9 mouse cellular contexts compared by ENCODE assay signal in genomic region chr8:113873446-113874120, GRCm38 (mm10). TPM values are rescaled to one million over a fixed set of nuclear protein-coding genes. Genes with fewer than 3 reads are reported as not detected.
DNase-seq lines count a peak whose midpoint lies in the region; ATAC-seq and TF ChIP-seq lines count a peak whose summit lies in the region.
"Had no signal": no experiment of that assay in that cellular context is flagged by ENCODE, and none has a peak within 500 bp of the region (broad histone marks: within the 10 kb centered on the region; RNA-seq: fewer than 3 reads in every experiment).

No protein-coding gene starts in this region.

- H3K27me3 ChIP-seq in hindbrain, postnatal 0 days (ENCODE audit: insufficient read depth, low read length) = no peaks in the 10 kb centered on the region
- no peaks in the 10 kb centered on the region for H3K27me3 ChIP-seq in hindbrain, embryonic 14.5 days (ENCODE audit: control insufficient read depth, insufficient read depth, low read length)
- H3K27me3 ChIP-seq in forebrain, postnatal 0 days (ENCODE audit: insufficient read depth, low read length) = no peaks in the 10 kb centered on the region
- no peaks in the 10 kb centered on the region for H3K27me3 ChIP-seq in neural tube, embryonic 15.5 days (replicated peaks)
- H3K27me3 ChIP-seq in kidney, embryonic 16.5 days (ENCODE audit: insufficient read depth, low read length) = no peaks in the 10 kb centered on the region

- H3K4me3 ChIP-seq in hindbrain, postnatal 0 days (ENCODE audit: low read length) = no peak overlapping the region
- H3K4me3 ChIP-seq in hindbrain, embryonic 14.5 days (replicated peaks; ENCODE audit: low read length) = no peak overlapping the region
- no peak overlapping the region for H3K4me3 ChIP-seq in forebrain, postnatal 0 days (ENCODE audit: low read depth, low read length)
- H3K4me3 ChIP-seq in left cerebral cortex, adult 2 months = no peak overlapping the region
- no peak overlapping the region for H3K4me3 ChIP-seq in neural tube, embryonic 15.5 days (replicated peaks)
- H3K4me3 ChIP-seq in kidney, embryonic 16.5 days (ENCODE audit: low read length) = no peak overlapping the region
- H3K4me3 ChIP-seq: erythroblast, embryonic 14.5 days had no signal

- H3K4me1 ChIP-seq in hindbrain, postnatal 0 days (ENCODE audit: insufficient read depth, low read length) = no peaks in the 10 kb centered on the region; the same call in 1 of the 2 replicates
- H3K4me1 ChIP-seq in hindbrain, embryonic 14.5 days (replicated peaks; ENCODE audit: control insufficient read depth, insufficient read depth, low read length) = no peaks in the 10 kb centered on the region
- no peaks in the 10 kb centered on the region for H3K4me1 ChIP-seq in forebrain, postnatal 0 days (ENCODE audit: insufficient read depth)
- H3K4me1 ChIP-seq in neural tube, embryonic 15.5 days = no peaks in the 10 kb centered on the region
- no peaks in the 10 kb centered on the region for H3K4me1 ChIP-seq in kidney, embryonic 16.5 days (ENCODE audit: insufficient read depth, low read length)

- no peak overlapping the region for H3K4me2 ChIP-seq in hindbrain, postnatal 0 days (ENCODE audit: low read depth, low read length)
- H3K4me2 ChIP-seq in hindbrain, embryonic 14.5 days (replicated peaks) = no peak overlapping the region
- no peak overlapping the region for H3K4me2 ChIP-seq in forebrain, postnatal 0 days (ENCODE audit: low read depth)
- no peak overlapping the region for H3K4me2 ChIP-seq in neural tube, embryonic 15.5 days
- H3K4me2 ChIP-seq in kidney, embryonic 16.5 days (replicated peaks; ENCODE audit: low read depth, low read length) = no peak overlapping the region

- intact Hi-C loops in left cerebral cortex, adult 2 months (cut with DNase I) = loop anchor here (5.0 to 10.0 kb wide), 3 partner anchors 49 to 511 kb away; no protein-coding TSS in a partner anchor

- DNase-seq in hindbrain, postnatal 0 days (ENCODE audit: low spot score) = peak; percentile 81
- DNase-seq in hindbrain, embryonic 14.5 days (ENCODE audit: low spot score) = no peak
- DNase-seq in forebrain, postnatal 0 days = peak; percentile 95
- peak; percentile 61 to 65 for DNase-seq in left cerebral cortex, adult 2 months (ENCODE audit: extremely low spot score in 1 of 2, low spot score in 2 of 2)
- no peak for DNase-seq in B cell, adult 2 months

- WGBS in hindbrain, postnatal 0 days = 56% methylated on average over 12 of the region's 12 CpGs
- WGBS in hindbrain, embryonic 14.5 days = 83% methylated on average over 12 of the region's 12 CpGs
- WGBS in forebrain, postnatal 0 days = 56% methylated on average over 12 of the region's 12 CpGs
- 77% methylated on average over 12 of the region's 12 CpGs for WGBS in neural tube, embryonic 15.5 days
- WGBS in kidney, embryonic 16.5 days = 68% methylated on average over 12 of the region's 12 CpGs

- no peak overlapping the region for H3K9ac ChIP-seq in hindbrain, postnatal 0 days (replicated peaks; ENCODE audit: low read length)
- no peak overlapping the region for H3K9ac ChIP-seq in hindbrain, embryonic 14.5 days
- no peak overlapping the region for H3K9ac ChIP-seq in forebrain, postnatal 0 days
- no peak overlapping the region for H3K9ac ChIP-seq in neural tube, embryonic 15.5 days (replicated peaks)
- H3K9ac ChIP-seq in kidney, embryonic 16.5 days (replicated peaks; ENCODE audit: low read length) = no peak overlapping the region

- peak; percentile 61 for ATAC-seq in hindbrain, postnatal 0 days
- no peak for ATAC-seq in hindbrain, embryonic 14.5 days (ENCODE audit: low FRiP score)
- peak; percentile 96 for ATAC-seq in forebrain, postnatal 0 days
- no peak for ATAC-seq in neural tube, embryonic 15.5 days (ENCODE audit: low FRiP score)
- ATAC-seq in kidney, embryonic 16.5 days (ENCODE audit: low FRiP score, low TSS enrichment) = no peak

- no peak overlapping the region for H3K27ac ChIP-seq in hindbrain, postnatal 0 days
- no peak overlapping the region for H3K27ac ChIP-seq in hindbrain, embryonic 14.5 days
- H3K27ac ChIP-seq in forebrain, postnatal 0 days (ENCODE audit: low read depth, low read length) = peak overlapping the region; percentile 35; the same call in 1 of the 2 replicates
- H3K27ac ChIP-seq in left cerebral cortex, adult 2 months = no peak overlapping the region
- no peak overlapping the region for H3K27ac ChIP-seq in neural tube, embryonic 15.5 days (replicated peaks)
- no peak overlapping the region for H3K27ac ChIP-seq in kidney, embryonic 16.5 days (ENCODE audit: low read length)

- H3K9me3 ChIP-seq in hindbrain, postnatal 0 days (ENCODE audit: low read length) = no peaks in the 10 kb centered on the region
- H3K9me3 ChIP-seq in hindbrain, embryonic 14.5 days (ENCODE audit: control insufficient read depth, low read length) = no peaks in the 10 kb centered on the region
- no peaks in the 10 kb centered on the region for H3K9me3 ChIP-seq in forebrain, postnatal 0 days (ENCODE audit: low read length)
- no peaks in the 10 kb centered on the region for H3K9me3 ChIP-seq in neural tube, embryonic 15.5 days (replicated peaks)
- H3K9me3 ChIP-seq in kidney, embryonic 16.5 days (ENCODE audit: low read length) = no peaks in the 10 kb centered on the region

- no peaks in the 10 kb centered on the region for H3K36me3 ChIP-seq in hindbrain, postnatal 0 days (ENCODE audit: insufficient read depth, low read length)
- no peaks in the 10 kb centered on the region for H3K36me3 ChIP-seq in hindbrain, embryonic 14.5 days (replicated peaks; ENCODE audit: control insufficient read depth, insufficient read depth)
- no peaks in the 10 kb centered on the region for H3K36me3 ChIP-seq in forebrain, postnatal 0 days (ENCODE audit: insufficient read depth)
- no peaks in the 10 kb centered on the region for H3K36me3 ChIP-seq in neural tube, embryonic 15.5 days
- no peaks in the 10 kb centered on the region for H3K36me3 ChIP-seq in kidney, embryonic 16.5 days (ENCODE audit: insufficient read depth, low read length)

- TF ChIP-seq CTCF in hindbrain, postnatal 0 days (IDR thresholded peaks at IDR 0.05; ENCODE audit: low read depth) = no peak
- TF ChIP-seq CTCF in forebrain, postnatal 0 days (IDR thresholded peaks at IDR 0.05; ENCODE audit: low read depth) = no peak
- no peak for TF ChIP-seq CTCF in left cerebral cortex, adult 2 months (IDR thresholded peaks at IDR 0.05)

RNA-seq across cellular contexts. Expression of gene Adamts18, which starts 25.0 kb away (rescaled TPM):
- total RNA-seq in hindbrain, postnatal 0 days (2014; rRNA removed) = 4.6 and 6.2 TPM in 2 replicates
- 4.0 and 5.0 TPM in 2 replicates for polyA plus RNA-seq in hindbrain, postnatal 0 days (2015; fragmentation: Nextera tagmentation; extraction: Ambion mirVana)
- 2.3 and 2.7 TPM in 2 replicates for polyA plus RNA-seq in hindbrain, embryonic 14.5 days (2014; fragmentation: Nextera tagmentation; extraction: Ambion mirVana)
- 8.9 and 9.2 TPM in 2 replicates for total RNA-seq in forebrain, postnatal 0 days (2014; rRNA removed)
- 3.6 and 4.7 TPM in 2 replicates for polyA plus RNA-seq in forebrain, postnatal 0 days (2015; fragmentation: Nextera tagmentation; extraction: Ambion mirVana)
- total RNA-seq in left cerebral cortex, adult 2 months (2021) = 1 to 10 TPM; 1.9 to 2.6 TPM
- polyA plus RNA-seq in neural tube, embryonic 15.5 days (2015; fragmentation: Nextera tagmentation; extraction: Ambion mirVana) = 2.5 and 2.9 TPM in 2 replicates
- polyA plus RNA-seq in kidney, embryonic 16.5 days (2015; fragmentation: Nextera tagmentation; extraction: Ambion mirVana) = 2.4 and 2.5 TPM in 2 replicates
- total RNA-seq: ES-E14 had no signal
- polyA plus RNA-seq: erythroblast, embryonic 14.5 days had no signal

Comparison
In these comparisons a context has a peak if more than half of its experiments do, and no peak if none do; other contexts are left out.
1. ATAC-seq: peak in hindbrain, postnatal 0 days (single experiment) and forebrain, postnatal 0 days (single experiment); none in hindbrain, embryonic 14.5 days (single experiment), neural tube, embryonic 15.5 days (single experiment) and kidney, embryonic 16.5 days (single experiment).
2. DNase-seq: peak in hindbrain, postnatal 0 days (single experiment), forebrain, postnatal 0 days (single experiment) and left cerebral cortex, adult 2 months (2 of 2); none in hindbrain, embryonic 14.5 days (single experiment) and B cell, adult 2 months (0 of 2).